Mouse (Mus musculus) stomach, postnatal 0 days (tissue): ENCODE results near the gene Umps.

Experiments
- CTCF ChIP-seq: IDR thresholded peaks from 2 replicates; pipeline ENCODE4 v1.5.1; 2016; ENCODE audit warnings: antibody characterized with exemption, low read depth, mild to moderate bottlenecking, moderate library complexity
- EP300 ChIP-seq: optimal IDR thresholded peaks from 2 replicates; pipeline ENCODE3; 2016; ENCODE audit warnings: antibody characterized with exemption

DNA sequence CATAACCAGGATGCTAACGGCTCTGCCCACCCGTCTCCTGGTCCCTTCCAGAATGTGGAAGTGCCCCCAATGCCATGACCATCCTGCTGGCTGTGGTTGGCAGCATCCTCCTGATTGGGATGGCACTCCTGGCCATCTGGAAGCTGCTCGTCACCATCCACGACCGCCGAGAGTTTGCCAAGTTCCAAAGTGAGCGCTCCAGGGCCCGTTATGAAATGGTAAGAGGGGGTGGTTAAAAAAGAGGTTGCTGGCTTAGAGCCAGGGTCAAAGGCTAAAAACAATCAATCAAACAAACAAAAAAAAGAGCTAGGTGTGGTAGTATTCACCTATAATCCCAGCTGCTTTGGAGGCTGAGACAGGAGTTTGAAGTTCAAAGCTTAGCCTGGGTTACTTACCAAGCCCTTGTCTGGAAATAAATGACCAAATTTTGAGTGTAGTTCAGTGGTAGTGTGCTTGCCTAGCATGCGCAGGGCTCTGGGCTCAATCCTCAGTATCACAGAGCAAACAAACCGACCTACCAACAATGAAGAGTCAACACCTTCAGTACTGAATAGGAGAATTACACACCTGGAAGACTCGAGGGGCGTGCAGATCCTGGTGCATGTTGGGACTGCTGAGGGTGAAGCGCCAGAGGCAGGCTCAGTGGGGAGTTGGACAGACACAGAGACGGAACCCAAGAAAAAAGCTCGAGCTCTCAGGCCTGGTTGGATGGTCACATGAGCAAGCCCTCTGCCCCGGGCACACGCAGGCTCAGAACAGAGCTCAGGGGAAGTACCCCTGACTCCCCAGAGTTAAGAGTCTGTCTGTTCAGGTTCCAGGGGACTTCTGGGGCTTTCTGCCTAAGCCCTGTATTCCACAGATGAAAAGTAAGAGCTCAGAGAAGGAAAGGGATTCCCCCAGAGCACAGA is 18.9 kb downstream of the Umps start:
- TF ChIP-seq CTCF (no peak), EP300 (no peak)
